Mouse (Mus musculus) erythroblast, embryonic 14.5 days (primary cell): ENCODE data around the gene Kcnj11. TPM values are rescaled to one million over a fixed set of nuclear protein-coding genes. Genes with fewer than 3 reads are reported as not detected.

Source experiments
- H3K27me3 ChIP-seq: 2 replicates; pipeline ENCODE4 v1.6.1; 2012; ENCODE audit warnings: inconsistent platforms; ENCODE audit not compliant: control insufficient read depth
- H3K36me3 ChIP-seq: 2 replicates; pipeline ENCODE4 v1.6.1; 2012; ENCODE audit warnings: mild to moderate bottlenecking, inconsistent platforms; ENCODE audit not compliant: control insufficient read depth
- H3K4me1 ChIP-seq: 2 replicates; pipeline ENCODE4 v1.6.1; 2012; ENCODE audit warnings: inconsistent platforms; ENCODE audit not compliant: control insufficient read depth
- H3K4me3 ChIP-seq: replicated peaks from 2 replicates; pipeline ENCODE3; 2012; ENCODE audit warnings: moderate library complexity, mild to moderate bottlenecking, inconsistent platforms
- H3K9me3 ChIP-seq: 2 replicates; pipeline ENCODE4 v1.6.1; 2012; ENCODE audit warnings: low read length, inconsistent platforms, mixed read lengths; ENCODE audit not compliant: control insufficient read depth
- GATA1 ChIP-seq: IDR thresholded peaks from 2 replicates; pipeline ENCODE4 v1.6.1; 2012; ENCODE audit warnings: low read length, inconsistent platforms, mixed read lengths
- TAL1 ChIP-seq: IDR thresholded peaks from 3 replicates; pipeline ENCODE4 v1.6.1; 2012; ENCODE audit warnings: low read length, inconsistent platforms, mixed read lengths
- polyA plus RNA-seq: library from polyadenylated mRNA; stranded (reverse); fragments of >175 nt; gene quantifications from 2 replicates; pipeline ENCODE4 v1.2.3, GENCODE M21; 2012

Kcnj11 gene
- polyA plus RNA-seq, 1 experiment: 0.01 TPM

DNA sequence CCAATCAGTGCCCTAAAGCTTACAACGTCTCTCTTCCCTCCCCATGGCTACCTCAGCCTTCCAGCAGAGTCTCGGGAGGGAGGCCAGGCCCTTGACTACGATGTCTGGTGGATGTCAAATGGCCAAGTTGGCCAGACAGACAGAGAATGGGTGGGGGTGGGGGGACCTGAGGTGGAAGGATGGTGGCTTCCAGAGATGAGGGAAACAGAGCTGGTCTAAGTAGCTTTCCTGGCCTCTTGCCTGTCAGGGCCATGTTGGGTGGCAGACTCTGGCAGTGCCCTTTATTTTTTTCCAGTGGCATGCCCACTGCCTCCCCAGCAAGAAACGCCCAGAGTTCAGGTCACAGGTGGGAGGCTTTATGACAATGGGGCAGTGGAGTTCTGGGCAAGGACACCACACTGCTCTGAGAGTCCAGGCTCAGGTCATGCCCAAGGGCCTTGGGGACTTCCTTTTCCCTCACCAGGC, 3.2 kb downstream of the Kcnj11 start:
- Histone ChIP-seq H3K36me3 (no peaks in the 10 kb centered on the region), H3K4me3 (no peak overlapping the region), H3K27me3 (peaks cover 29% of the 10 kb centered on the region), H3K9me3 (no peaks in the 10 kb centered on the region), H3K4me1 (peaks cover 5% of the 10 kb centered on the region)
- TF ChIP-seq TAL1 (no peak), GATA1 (no peak)

DNA sequence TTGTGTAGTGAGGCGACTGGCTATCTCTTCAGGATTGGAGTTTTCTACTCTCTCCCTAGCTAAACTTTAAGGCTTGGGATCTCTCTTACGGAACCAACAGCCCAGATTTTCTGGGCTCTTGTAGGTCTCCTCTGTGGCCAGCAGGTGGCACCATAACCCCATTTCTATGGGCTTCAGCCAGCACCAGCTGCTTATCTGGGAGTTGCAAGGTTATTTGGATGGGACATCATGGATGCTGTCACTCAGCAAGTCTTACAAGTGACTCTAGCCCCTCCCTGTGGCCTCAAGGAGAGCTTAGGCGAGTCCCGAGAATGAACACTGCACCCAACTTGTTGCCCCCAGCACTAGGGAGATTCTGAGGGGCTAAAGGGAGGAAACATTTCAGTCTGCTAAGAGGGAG, 4.4 kb downstream of the Kcnj11 start:
- TF ChIP-seq TAL1 (no peak), GATA1 (no peak)
- H3K9me3 ChIP-seq: no peaks in the 10 kb centered on the region
- H3K36me3 ChIP-seq: no peaks in the 10 kb centered on the region
- peaks cover 5% of the 10 kb centered on the region for H3K4me1 ChIP-seq
- peaks cover 29% of the 10 kb centered on the region for H3K27me3 ChIP-seq
- H3K4me3 ChIP-seq: no peak overlapping the region

DNA sequence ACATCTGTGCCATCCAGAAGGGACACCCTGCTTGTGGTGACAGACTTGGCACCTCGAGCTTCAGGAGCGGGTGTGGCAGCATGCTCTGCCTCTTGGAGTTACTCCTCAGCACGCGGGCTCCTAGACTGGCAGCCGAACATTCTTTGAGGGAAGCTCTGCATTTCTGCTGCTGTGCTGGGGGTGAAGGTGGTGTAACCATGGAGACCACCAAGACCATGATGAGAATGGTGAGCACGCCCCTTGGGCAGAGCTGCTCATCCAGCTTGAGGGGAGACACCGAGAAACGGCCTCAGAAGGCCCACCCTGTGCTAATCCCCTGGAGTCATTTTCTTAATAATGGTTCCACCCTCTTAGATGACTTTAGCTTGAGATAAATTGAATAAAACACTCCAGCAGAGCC, 7.8 kb downstream of the Kcnj11 start:
- no peaks in the 10 kb centered on the region for H3K36me3 ChIP-seq
- H3K27me3 ChIP-seq: peaks cover 14% of the 10 kb centered on the region
- TF ChIP-seq GATA1 (no peak), TAL1 (no peak)

DNA sequence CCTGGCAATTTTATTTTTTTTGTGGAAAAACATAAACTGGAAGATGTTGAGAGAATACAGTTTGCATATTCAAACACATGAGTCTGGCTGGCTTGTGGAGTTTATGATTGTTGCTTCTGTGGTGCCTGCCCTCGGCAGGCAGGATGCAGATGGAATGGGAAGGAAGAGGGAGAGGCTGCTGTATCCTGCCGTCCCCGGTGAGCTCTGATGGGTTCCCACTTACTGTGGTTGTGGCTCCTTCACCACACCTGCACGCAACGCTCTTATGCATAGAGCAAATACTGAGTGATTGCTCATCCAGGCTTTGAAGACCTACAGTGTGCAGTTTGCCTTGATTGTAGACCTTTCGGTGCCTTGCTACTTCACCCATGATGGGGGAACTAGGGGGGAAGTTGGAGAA, 12.3 kb downstream of the Kcnj11 start:
- H3K36me3 ChIP-seq: peaks cover 14% of the 10 kb centered on the region
- H3K27me3 ChIP-seq: peaks cover 5% of the 10 kb centered on the region
- no peaks in the 10 kb centered on the region; the same call in 1 of the 2 replicates for H3K4me1 ChIP-seq
- no peaks in the 10 kb centered on the region for H3K9me3 ChIP-seq
- no peak for TF ChIP-seq TAL1
- TF ChIP-seq GATA1: no peak
- H3K4me3 ChIP-seq: no peak overlapping the region

More for the DNA sequence above, 7.8 kb downstream of the Kcnj11 start:
- no peak overlapping the region for H3K4me3 ChIP-seq
- H3K9me3 ChIP-seq: no peaks in the 10 kb centered on the region
- H3K4me1 ChIP-seq: peaks cover 2% of the 10 kb centered on the region; the same call in 1 of the 2 replicates

DNA sequence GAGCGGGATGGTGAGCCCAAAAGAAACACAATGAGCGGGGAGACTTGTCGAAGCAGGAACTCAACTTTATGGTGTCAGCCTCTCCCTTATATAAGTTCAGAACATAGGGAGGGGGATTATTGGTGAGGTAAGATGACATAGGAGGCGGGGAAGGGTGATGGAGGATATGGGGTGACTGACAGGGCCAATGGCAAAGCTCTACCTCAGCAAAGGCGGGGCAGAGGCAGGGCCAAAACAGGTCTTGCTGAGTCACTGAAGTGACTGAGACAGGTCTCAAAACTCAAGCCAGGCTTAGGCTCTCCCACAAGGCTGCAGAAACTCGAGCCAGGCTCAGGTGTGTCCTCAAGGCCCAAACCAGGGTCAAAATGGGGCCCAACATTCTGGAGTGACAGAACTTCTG, 14.2 kb downstream of the Kcnj11 start:
- TF ChIP-seq GATA1 (no peak), TAL1 (no peak)
- no peaks in the 10 kb centered on the region for H3K27me3 ChIP-seq
- no peak overlapping the region for H3K4me3 ChIP-seq
- H3K36me3 ChIP-seq: peaks cover 33% of the 10 kb centered on the region
- H3K4me1 ChIP-seq: no peaks in the 10 kb centered on the region; the same call in 1 of the 2 replicates
- no peaks in the 10 kb centered on the region for H3K9me3 ChIP-seq

DNA sequence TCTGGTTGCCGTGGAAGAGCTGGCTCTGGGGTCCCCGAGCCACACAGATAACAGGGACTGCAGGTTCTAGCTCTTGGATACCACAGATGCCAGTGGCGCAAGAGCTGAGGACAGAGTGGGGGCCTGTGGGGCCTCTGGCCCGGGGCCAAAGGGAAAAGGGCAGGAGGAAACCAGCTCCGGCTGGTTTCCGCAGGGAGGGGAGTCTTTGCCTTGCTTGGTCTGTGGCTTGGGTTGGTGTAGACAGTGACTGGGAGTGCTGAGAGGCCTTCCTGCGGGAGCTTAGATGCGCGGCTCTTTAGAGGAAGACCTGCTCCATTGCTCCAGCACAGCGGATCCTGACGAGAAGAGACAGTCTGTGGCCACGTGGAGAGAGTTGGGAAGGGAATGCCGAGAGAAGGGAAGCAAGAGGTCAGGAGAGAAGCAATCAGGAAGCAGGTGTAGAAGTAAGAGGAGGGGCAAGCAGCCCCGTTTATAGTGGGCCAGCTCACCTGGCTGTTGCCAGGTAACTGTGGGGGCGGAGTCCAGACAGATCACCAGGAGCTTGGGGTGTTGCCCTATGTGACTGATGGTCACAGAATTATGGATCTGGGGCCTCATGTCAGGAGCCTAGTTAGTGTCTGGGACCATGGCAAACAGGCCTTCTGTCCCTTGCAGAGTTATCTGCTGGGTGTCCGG, 15.6 kb downstream of the Kcnj11 start:
- H3K27me3 ChIP-seq: no peaks in the 10 kb centered on the region
- H3K36me3 ChIP-seq: peaks cover 47% of the 10 kb centered on the region
- H3K4me3 ChIP-seq: no peak overlapping the region
- no peaks in the 10 kb centered on the region for H3K9me3 ChIP-seq
- TF ChIP-seq GATA1 (no peak), TAL1 (no peak)
- H3K4me1 ChIP-seq: no peaks in the 10 kb centered on the region; the same call in 1 of the 2 replicates

DNA sequence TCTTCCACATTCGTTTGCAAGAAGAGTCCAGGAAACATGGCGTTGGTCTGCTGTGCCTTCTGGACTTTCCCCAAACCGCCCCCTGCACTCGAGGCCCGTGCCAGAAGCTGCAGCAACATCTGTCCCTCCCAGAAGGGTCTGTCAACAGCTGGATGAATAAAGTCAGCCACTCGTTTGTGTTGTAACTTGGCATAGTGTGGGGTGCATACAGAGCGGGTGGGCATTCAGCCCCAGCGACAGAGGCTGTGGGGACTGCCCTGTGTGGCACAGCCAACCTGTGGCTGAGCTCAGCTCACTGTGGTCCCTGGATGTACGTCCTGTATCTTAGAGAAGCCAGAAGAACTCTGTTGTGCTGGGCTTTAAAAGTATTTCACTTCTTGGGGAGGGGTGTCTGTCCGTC, 16.5 kb downstream of the Kcnj11 start:
- H3K9me3 ChIP-seq: no peaks in the 10 kb centered on the region
- H3K4me1 ChIP-seq: no peaks in the 10 kb centered on the region; the same call in 1 of the 2 replicates
- no peak overlapping the region for H3K4me3 ChIP-seq
- TF ChIP-seq GATA1 (no peak), TAL1 (no peak)
- no peaks in the 10 kb centered on the region for H3K27me3 ChIP-seq
- peaks cover 56% of the 10 kb centered on the region for H3K36me3 ChIP-seq

DNA sequence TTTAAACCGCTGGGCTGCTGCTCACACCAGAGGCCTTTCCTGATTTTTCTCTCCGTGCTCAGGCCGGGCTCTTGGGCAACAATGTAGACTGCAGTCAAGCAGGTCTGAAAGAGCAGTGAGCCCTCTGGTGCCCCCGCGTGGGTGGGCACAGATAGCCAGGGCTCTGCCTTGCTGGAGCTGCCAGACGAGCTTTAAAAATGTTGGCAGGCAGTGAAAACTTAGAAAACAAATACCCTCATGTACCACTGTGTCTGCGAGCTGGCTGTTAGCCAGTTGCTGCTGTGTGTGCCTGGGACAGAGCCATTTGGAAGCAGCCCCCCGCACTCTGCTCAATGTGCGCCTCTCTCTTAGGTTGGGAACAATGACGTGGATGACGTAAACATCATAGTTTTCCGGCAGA, 22.9 kb downstream of the Kcnj11 start:
- H3K36me3 ChIP-seq: peaks cover 93% of the 10 kb centered on the region
- no peak overlapping the region for H3K4me3 ChIP-seq
- TF ChIP-seq GATA1 (no peak), TAL1 (no peak)
- no peaks in the 10 kb centered on the region for H3K9me3 ChIP-seq
- H3K27me3 ChIP-seq: no peaks in the 10 kb centered on the region
- no peaks in the 10 kb centered on the region for H3K4me1 ChIP-seq

DNA sequence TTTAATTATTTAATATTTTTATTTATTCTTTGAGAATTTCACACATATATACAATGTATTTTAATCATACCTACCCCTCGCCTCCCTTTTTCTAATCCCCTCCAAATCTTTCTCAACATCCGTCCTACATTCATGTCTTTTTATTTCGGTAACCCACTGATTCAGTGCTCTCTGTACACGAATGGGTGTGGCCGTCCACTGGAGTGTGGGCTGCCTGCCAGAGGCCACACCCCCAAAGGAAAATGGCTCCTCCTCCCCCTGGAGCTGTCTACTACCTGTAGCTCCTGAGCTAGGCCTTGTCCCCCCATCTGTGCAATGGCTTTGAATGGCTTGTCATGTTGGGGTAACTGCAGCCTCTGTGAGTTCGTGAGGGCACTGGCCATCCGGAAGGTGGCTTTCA, 23.7 kb downstream of the Kcnj11 start:
- TF ChIP-seq GATA1: no peak
- peaks cover 92% of the 10 kb centered on the region for H3K36me3 ChIP-seq
- no peaks in the 10 kb centered on the region for H3K4me1 ChIP-seq
- no peak overlapping the region for H3K4me3 ChIP-seq
- H3K27me3 ChIP-seq: no peaks in the 10 kb centered on the region
- no peaks in the 10 kb centered on the region for H3K9me3 ChIP-seq

DNA sequence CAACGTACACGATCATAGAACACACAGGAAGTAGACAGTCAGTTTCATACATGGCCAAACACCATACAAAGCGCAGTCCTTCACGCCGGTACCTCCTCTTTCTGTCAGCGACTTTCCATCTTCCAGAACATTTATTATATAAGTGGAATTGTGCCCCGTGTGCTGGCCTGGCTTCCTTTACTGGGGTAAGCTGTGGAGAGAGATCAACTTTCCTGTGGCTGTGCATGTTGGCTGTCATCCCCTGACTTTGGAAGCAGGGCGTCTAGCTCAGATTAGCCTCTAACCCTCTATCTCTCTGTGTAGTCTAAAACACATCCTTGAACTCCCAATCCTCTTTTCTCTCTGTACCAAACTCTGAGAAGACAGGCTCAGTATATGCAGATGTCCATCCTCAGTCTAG, 31.7 kb downstream of the Kcnj11 start:
- Histone ChIP-seq H3K36me3 (peaks cover 93% of the 10 kb centered on the region), H3K27me3 (no peaks in the 10 kb centered on the region), H3K4me1 (no peaks in the 10 kb centered on the region), H3K4me3 (no peak overlapping the region), H3K9me3 (no peaks in the 10 kb centered on the region)
- TF ChIP-seq TAL1 (no peak), GATA1 (no peak)
